Mouse (Mus musculus): ENCODE data around the gene Rpl12.

DNA sequence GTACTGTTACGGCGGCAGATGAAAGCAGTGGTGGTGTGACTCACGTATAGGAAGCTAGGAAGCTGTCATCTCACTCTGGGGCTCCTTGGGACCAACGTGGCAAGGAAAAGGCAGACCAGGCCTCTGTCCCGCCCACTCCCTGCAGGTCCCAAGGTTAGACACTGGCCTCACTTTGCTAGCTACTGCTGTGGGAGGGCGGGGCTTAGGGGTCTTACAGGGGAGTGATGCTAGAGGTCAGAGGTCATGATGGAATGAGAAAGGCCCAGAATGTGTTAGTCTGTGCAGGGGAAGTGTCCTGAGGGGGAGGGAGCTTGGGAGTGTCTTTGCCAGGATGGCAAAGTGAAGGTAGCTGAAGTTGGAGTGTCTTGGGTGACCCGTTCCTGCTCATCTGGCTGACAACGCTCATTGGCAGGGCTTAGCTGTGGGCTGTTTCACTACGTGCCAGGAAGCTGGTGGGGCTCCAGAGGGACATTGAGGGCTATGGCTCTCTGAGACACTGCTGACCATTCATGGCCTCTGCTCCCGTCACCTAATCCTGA is 37.0 kb upstream of the Rpl12 start:
- TF ChIP-seq CTCF (IDR thresholded peaks at IDR 0.05; ENCODE audit: low read depth, low read length) (no peak), GATA1 (IDR thresholded peaks at IDR 0.05; ENCODE audit: borderline replicate concordance, low read length) (no peak), TAL1 (conservative IDR thresholded peaks at IDR 0.05; ENCODE audit: low read depth, low read length) (no peak), POLR2AphosphoS5 (IDR thresholded peaks at IDR 0.05; ENCODE audit: insufficient replicate concordance, low read depth, low read length) (no peak)
